Mouse (Mus musculus) heart, embryonic 12.5 days (tissue): ENCODE measurements around the gene Psmd8. TPM values are rescaled to one million over a fixed set of nuclear protein-coding genes. Genes with fewer than 3 reads are reported as not detected.

Experiments used
- ATAC-seq: fragments of 200-750 bp; cut with Nextera tagmentation; 2 replicates; pipeline ENCODE4 v1.8.0; 2017; ENCODE audit warnings: moderate TSS enrichment, moderate library complexity; ENCODE audit not compliant: insufficient number of reproducible peaks, low FRiP score
- H3K27ac ChIP-seq: fragments of 300-500 bp; sonication (generic); 2 replicates; pipeline ENCODE4 v1.5.1; 2016; ENCODE audit warnings: mild to moderate bottlenecking, moderate library complexity; ENCODE audit not compliant: poor library complexity, severe bottlenecking
- H3K27me3 ChIP-seq: fragments of 300-500 bp; sonication (generic); replicated peaks from 2 replicates; pipeline ENCODE4 v1.6.1; 2016; ENCODE audit warnings: mild to moderate bottlenecking, moderate library complexity
- H3K36me3 ChIP-seq: fragments of 300-500 bp; sonication (generic); 2 replicates; pipeline ENCODE4 v1.6.1; 2016; ENCODE audit warnings: mild to moderate bottlenecking, moderate library complexity
- H3K4me1 ChIP-seq: fragments of 300-500 bp; sonication (generic); replicated peaks from 2 replicates; pipeline ENCODE4 v1.6.1; 2016; ENCODE audit warnings: mild to moderate bottlenecking
- H3K4me2 ChIP-seq: fragments of 300-500 bp; sonication (generic); 2 replicates; pipeline ENCODE4 v1.6.1; 2016; ENCODE audit warnings: mild to moderate bottlenecking, moderate library complexity
- H3K4me3 ChIP-seq: fragments of 300-500 bp; sonication (generic); 2 replicates; pipeline ENCODE4 v1.5.1; 2016; ENCODE audit warnings: mild to moderate bottlenecking
- H3K9ac ChIP-seq: fragments of 300-500 bp; sonication (generic); 2 replicates; pipeline ENCODE4 v1.6.1; 2016; ENCODE audit warnings: mild to moderate bottlenecking, moderate library complexity
- H3K9me3 ChIP-seq: fragments of 300-500 bp; sonication (generic); replicated peaks from 2 replicates; pipeline ENCODE4 v1.6.1; 2016; ENCODE audit warnings: mild to moderate bottlenecking, moderate library complexity
- WGBS: fragments of 180-500 bp; shearing (Covaris S2); methylation state at CpG from one replicate; pipeline ENCODE4 v1.1.7; 2016; 5-methylcytosine and 5-hydroxymethylcytosine counted together
- polyA plus RNA-seq: library from polyadenylated mRNA; unstranded; fragments of >200 nt; fragmentation: Nextera tagmentation; extraction: Ambion mirVana; gene quantifications from 2 replicates; pipeline ENCODE4 v1.2.1, GENCODE M21; 2016

The Psmd8 gene
- polyA plus RNA-seq, 1 experiment from 2014 or later: 221 TPM

DNA sequence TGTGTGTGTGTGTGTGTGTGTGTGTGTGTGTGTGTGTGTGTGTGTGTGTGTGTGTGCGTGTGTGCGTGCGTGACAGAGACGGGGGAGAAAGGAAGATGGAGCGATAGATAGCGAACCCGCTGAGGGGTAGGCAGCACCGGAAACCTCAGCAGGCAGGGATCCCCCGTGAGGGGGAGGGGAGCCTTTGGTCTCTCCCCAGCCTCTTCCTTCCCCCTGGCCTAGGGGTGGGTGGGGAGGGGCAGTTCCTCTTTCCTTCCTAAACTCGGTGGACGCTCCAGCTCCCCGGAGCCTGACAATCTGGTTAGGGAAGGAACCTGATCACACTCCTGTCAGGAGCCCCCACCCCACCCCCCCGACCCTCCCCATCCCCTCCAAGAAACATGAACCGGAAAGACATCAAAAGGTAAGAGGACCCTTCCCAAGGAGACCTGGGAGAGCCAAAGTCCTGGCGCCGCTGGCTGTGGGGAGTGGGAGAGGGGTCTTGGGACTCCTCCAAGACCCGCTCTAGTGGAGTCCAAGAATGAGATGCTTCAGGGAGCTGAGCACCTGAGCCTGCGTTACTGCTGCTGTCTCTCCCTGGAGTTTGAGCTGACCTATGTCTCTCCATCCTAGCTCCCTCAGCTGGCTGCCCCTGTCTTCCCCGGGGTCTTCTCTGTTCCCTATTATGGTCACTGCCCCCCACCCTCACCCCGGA, 45.7 kb downstream of the Psmd8 start, which contains the start of gene Rasgrp4:
TSS of gene Rasgrp4 (plus strand) at position 159 of the 694 bp plus-strand sequence.
- Histone ChIP-seq H3K27me3 (peaks cover 27% of the 10 kb centered on the region), H3K9ac (peak within 1 kb of the TSS; percentile 46), H3K4me1 (peaks cover 9% of the 10 kb centered on the region; the same call in 1 of the 2 replicates), H3K27ac (no peak within 1 kb of the TSS), H3K4me3 (peak within 1 kb of the TSS; percentile 37), H3K9me3 (no peaks in the 10 kb centered on the region), H3K4me2 (peak within 1 kb of the TSS; percentile 67), H3K36me3 (no peaks in the 10 kb centered on the region)
- under 1% methylated on average over 18 of the region's 20 CpGs for WGBS
- no peak for ATAC-seq

DNA sequence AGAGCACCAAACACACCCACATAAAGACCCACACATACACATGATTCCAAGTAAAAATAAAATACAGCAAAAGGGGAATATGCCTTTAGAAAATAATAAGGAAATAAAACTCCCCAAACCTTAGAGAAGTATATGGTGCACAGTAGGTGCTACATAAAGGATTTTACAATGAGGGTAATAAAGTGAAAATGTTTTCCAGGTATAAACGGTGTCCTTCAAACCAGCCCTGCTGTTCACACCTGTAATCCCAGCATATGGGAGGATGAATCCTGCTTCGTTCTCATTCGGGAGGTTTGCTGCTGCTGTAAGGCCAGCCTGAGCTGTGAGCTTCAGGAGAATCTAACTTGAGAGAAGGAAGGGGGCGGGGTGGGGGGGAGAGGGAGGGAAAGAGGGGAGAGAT, 46.3 kb downstream of the Psmd8 start:
- H3K4me3 ChIP-seq: peak overlapping the region; percentile 37
- WGBS: 2% methylated on average over 4 of the region's 4 CpGs

DNA sequence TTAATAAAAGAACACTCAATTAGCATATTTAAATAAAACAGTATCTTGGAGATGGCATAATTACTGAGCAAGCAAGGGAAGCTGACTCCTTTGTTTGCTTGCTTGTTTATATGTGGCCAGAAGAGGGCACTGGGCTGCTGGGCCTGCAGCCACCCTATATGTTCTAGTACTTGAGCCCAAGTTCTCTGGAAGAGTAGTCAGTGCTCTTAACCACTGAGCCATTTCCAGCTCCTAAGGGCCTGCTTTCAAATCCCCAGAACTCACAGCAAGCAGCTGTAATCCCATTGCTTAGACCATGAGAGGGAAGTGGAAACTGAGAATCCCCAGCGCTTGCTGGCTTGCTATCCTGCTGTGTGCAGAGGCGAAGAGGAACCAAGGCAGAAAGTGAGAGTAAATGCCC, 51.8 kb downstream of the Psmd8 start:
- H3K9me3 ChIP-seq: no peaks in the 10 kb centered on the region
- H3K27me3 ChIP-seq: peaks cover 7% of the 10 kb centered on the region; the same call in 1 of the 2 replicates
- H3K4me1 ChIP-seq: peaks cover 13% of the 10 kb centered on the region
- no peaks in the 10 kb centered on the region for H3K36me3 ChIP-seq
- no peak overlapping the region for H3K27ac ChIP-seq
- H3K4me2 ChIP-seq: no peak overlapping the region
- no peak overlapping the region for H3K9ac ChIP-seq
- no peak for ATAC-seq
- WGBS: 49% methylated on average over 2 of the region's 2 CpGs
- no peak overlapping the region for H3K4me3 ChIP-seq

More for the DNA sequence above, 46.3 kb downstream of the Psmd8 start:
- ATAC-seq: no peak
- Histone ChIP-seq H3K27me3 (peaks cover 27% of the 10 kb centered on the region), H3K9ac (peak overlapping the region; percentile 46), H3K9me3 (no peaks in the 10 kb centered on the region), H3K27ac (no peak overlapping the region), H3K4me2 (peak overlapping the region; percentile 67), H3K36me3 (no peaks in the 10 kb centered on the region), H3K4me1 (peaks cover 9% of the 10 kb centered on the region; the same call in 1 of the 2 replicates)

DNA sequence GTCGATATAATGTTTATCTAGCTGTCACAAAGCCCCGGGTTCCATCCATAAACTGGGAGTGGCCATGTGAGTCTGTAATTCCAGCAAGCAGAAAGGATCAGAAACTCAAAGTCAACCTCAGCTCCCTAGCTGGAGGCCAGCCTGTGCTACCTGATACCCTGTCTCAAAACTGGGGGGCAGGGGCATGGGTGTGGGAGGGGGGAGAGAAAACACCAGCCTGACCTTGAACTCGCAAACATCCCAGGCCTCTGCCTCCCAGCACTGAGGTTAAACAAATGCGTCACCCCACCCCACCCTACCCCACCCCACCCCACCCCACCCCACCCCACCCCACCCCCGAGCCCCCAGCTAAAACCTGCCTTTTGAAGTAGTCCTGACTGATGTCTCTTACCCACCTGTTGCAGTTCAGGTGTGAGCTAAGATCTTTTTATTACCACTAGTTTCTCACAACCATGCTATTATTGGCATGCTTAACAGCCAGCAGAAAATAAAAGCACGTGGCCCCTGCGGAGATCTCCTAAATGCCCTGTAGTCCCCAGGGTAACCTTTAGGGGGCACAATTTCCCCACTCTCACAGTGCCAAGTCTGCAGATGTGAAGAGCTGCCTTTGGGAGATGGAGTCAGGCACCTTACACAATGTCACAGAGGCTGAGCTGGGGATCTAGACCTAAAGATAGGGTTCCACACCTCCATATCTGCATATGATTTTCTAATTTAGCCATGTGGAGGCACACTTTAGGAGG, 54.2 kb downstream of the Psmd8 start:
- Histone ChIP-seq H3K9me3 (no peaks in the 10 kb centered on the region), H3K4me2 (no peak overlapping the region), H3K27ac (no peak overlapping the region), H3K27me3 (peaks cover 7% of the 10 kb centered on the region; the same call in 1 of the 2 replicates), H3K4me3 (no peak overlapping the region), H3K9ac (no peak overlapping the region), H3K36me3 (no peaks in the 10 kb centered on the region), H3K4me1 (peaks cover 16% of the 10 kb centered on the region)
- peak; percentile 23; the same call in 1 of the 2 replicates for ATAC-seq
- WGBS: 28% methylated on average over 7 of the region's 7 CpGs

DNA sequence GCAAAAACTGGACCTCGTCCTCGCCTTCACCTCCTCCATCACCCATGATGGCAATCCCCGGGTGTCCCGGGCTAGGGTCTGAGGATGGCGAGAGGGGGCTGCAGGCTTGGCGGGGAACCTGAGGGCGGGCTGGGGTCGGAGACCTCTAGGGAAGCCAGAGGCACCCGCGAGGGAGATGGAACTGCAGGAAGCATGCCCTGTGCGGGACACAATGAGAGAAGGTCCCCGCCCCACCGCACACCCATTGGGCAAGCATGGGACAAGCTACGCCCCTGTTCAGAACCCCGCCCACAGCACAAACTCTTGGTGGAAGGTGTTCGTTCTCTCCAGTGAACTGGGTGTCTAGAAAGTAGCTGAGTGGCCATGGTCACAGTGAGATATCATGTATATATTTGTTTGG, 55.5 kb downstream of the Psmd8 start, which contains the start of gene Ryr1:
TSS of gene Ryr1 (minus strand) at position 210 of the 400 bp plus-strand sequence.
- Histone ChIP-seq H3K27ac (no peak within 1 kb of the TSS), H3K4me1 (peaks cover 16% of the 10 kb centered on the region), H3K4me2 (peak within 1 kb of the TSS; percentile 66), H3K9me3 (no peaks in the 10 kb centered on the region), H3K9ac (0 out of 2 replicates have a peak within 1 kb of the TSS, but pooled peaks have one; percentile 21), H3K27me3 (peaks cover 7% of the 10 kb centered on the region; the same call in 1 of the 2 replicates), H3K36me3 (no peaks in the 10 kb centered on the region), H3K4me3 (peak within 1 kb of the TSS; percentile 37)
- peak; percentile 75 for ATAC-seq
- WGBS: 2% methylated on average over 16 of the region's 16 CpGs

Other genes starting within 250 kb of the Psmd8 start
- gene Actn4, start 218.4 kb downstream of the Psmd8 start, polyA plus RNA-seq: 317 and 318 TPM in 2 replicates
- gene Eif3k, start 198.8 kb downstream of the Psmd8 start, polyA plus RNA-seq: 254 and 255 TPM in 2 replicates
- 5.8 and 6.5 TPM in 2 replicates for gene Map4k1, start 198.7 kb downstream of the Psmd8 start, polyA plus RNA-seq
- 0.14 and 0.24 TPM in 2 replicates for gene Ryr1, start 55.5 kb downstream of the Psmd8 start, polyA plus RNA-seq
- 0.71 and 0.95 TPM in 2 replicates for gene Rasgrp4, start 45.9 kb downstream of the Psmd8 start, polyA plus RNA-seq
- gene Fam98c, start 24.5 kb downstream of the Psmd8 start, polyA plus RNA-seq: 13.5 TPM in 2 replicates
- gene Ggn, start 10.5 kb downstream of the Psmd8 start, polyA plus RNA-seq: 0.21 and 0.41 TPM in 2 replicates
- gene Spred3, start 10.3 kb downstream of the Psmd8 start, polyA plus RNA-seq: 1.6 and 2.1 TPM in 2 replicates
- gene Catsperg1, start 33.3 kb upstream of the Psmd8 start, polyA plus RNA-seq: 0.38 and 0.44 TPM in 2 replicates
- 3.4 and 4.3 TPM in 2 replicates for gene Kcnk6, start 51.8 kb upstream of the Psmd8 start, polyA plus RNA-seq
- gene Yif1b, start 57.6 kb upstream of the Psmd8 start, polyA plus RNA-seq: 99.4 and 104 TPM in 2 replicates
- 9.2 and 11.7 TPM in 2 replicates for gene 2200002D01Rik, start 67.8 kb upstream of the Psmd8 start, polyA plus RNA-seq
- 87.7 and 90.4 TPM in 2 replicates for gene Spint2, start 101.2 kb upstream of the Psmd8 start, polyA plus RNA-seq
- gene Ppp1r14a, start 108.6 kb upstream of the Psmd8 start, polyA plus RNA-seq: 13.2 and 13.9 TPM in 2 replicates
- gene Dpf1, start 123.2 kb upstream of the Psmd8 start, polyA plus RNA-seq: 2.2 TPM in 2 replicates